Mouse (Mus musculus): ENCODE results near the gene Tmigd3. TPM values are rescaled to one million over a fixed set of nuclear protein-coding genes. Genes with fewer than 3 reads are reported as not detected.
A peak's percentile ranks its signal among the peaks of the same experiment; 100 is the strongest.

Tmigd3 gene
- polyA plus RNA-seq, 1 experiment, result 0.94 TPM

DNA sequence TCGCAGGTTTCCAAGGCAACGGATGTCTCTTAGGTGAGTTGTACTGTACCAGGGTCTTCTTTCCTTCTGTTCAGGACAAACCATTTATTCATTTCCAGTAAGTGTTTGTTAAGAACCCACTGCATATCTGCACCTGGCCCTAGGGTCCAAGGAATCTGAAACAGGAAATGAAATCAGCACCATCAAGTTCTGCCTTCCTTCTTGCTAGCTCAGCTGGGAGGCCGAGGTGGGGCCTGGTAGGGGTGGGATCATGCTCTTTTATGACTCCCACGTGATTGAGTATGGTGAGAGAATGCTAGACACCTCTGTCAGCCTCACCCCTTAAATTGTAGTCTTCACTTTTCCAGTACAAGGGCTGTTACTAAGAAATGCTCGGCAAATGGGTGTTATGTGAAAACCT is 13.2 kb upstream of the Tmigd3 start:
- Histone ChIP-seq H3K36me3 (ENCODE audit: control insufficient read depth, insufficient read depth, low read length) (no peaks in the 10 kb centered on the region), H3K27me3 (ENCODE audit: control insufficient read depth, insufficient read depth, low read length) (no peaks in the 10 kb centered on the region), H3K4me3 (ENCODE audit: low read depth, low read length) (no peak overlapping the region), H3K4me1 (ENCODE audit: control insufficient read depth, insufficient read depth, insufficient read length, low read length) (no peaks in the 10 kb centered on the region; the same call in 1 of the 2 replicates), H3K27ac (ENCODE audit: insufficient read depth, low read depth, low read length) (no peak overlapping the region)
- TF ChIP-seq POLR2A (IDR thresholded peaks at IDR 0.05; ENCODE audit: low read depth, low read length), result no peak
- TF ChIP-seq CTCF (IDR thresholded peaks at IDR 0.05; ENCODE audit: extremely low read depth, insufficient read length, insufficient replicate concordance, low read depth, low read length), result no peak
- WGBS, result 52% methylated on average over 5 of the region's 5 CpGs

- H3K27ac ChIP-seq (ENCODE audit: insufficient read depth, low read depth, low read length), result no peak overlapping the region
- no peaks in the 10 kb centered on the region; the same call in 1 of the 2 replicates for H3K4me1 ChIP-seq (ENCODE audit: control insufficient read depth, insufficient read depth, insufficient read length, low read length)
- no peak overlapping the region for H3K4me3 ChIP-seq (ENCODE audit: low read depth, low read length)
- WGBS, result 19% methylated on average over 7 of the region's 7 CpGs
- TF ChIP-seq CTCF (IDR thresholded peaks at IDR 0.05; ENCODE audit: extremely low read depth, insufficient read length, insufficient replicate concordance, low read depth, low read length), result no peak
- no peak for TF ChIP-seq POLR2A (IDR thresholded peaks at IDR 0.05; ENCODE audit: low read depth, low read length)
- H3K36me3 ChIP-seq (ENCODE audit: control insufficient read depth, insufficient read depth, low read length), result no peaks in the 10 kb centered on the region
- no peaks in the 10 kb centered on the region for H3K27me3 ChIP-seq (ENCODE audit: control insufficient read depth, insufficient read depth, low read length)
These were observed 8.8 kb upstream of the Tmigd3 start for GRCm38 (mm10) chr3:105861747-105862366.

GRCm38 (mm10) chr3:105864123-105864522 is 6.6 kb upstream of the Tmigd3 start:
- H3K27me3 ChIP-seq (ENCODE audit: control insufficient read depth, insufficient read depth, low read length), result no peaks in the 10 kb centered on the region
- WGBS, result 76% methylated on average over 1 of the region's 1 CpGs
- H3K4me3 ChIP-seq (ENCODE audit: low read depth, low read length), result no peak overlapping the region
- H3K27ac ChIP-seq (ENCODE audit: insufficient read depth, low read depth, low read length), result no peak overlapping the region
- TF ChIP-seq CTCF (IDR thresholded peaks at IDR 0.05; ENCODE audit: extremely low read depth, insufficient read length, insufficient replicate concordance, low read depth, low read length), result no peak
- no peak for TF ChIP-seq POLR2A (IDR thresholded peaks at IDR 0.05; ENCODE audit: low read depth, low read length)
- peaks cover 5% of the 10 kb centered on the region; the same call in 1 of the 2 replicates for H3K4me1 ChIP-seq (ENCODE audit: control insufficient read depth, insufficient read depth, insufficient read length, low read length)
- H3K36me3 ChIP-seq (ENCODE audit: control insufficient read depth, insufficient read depth, low read length), result no peaks in the 10 kb centered on the region

DNA sequence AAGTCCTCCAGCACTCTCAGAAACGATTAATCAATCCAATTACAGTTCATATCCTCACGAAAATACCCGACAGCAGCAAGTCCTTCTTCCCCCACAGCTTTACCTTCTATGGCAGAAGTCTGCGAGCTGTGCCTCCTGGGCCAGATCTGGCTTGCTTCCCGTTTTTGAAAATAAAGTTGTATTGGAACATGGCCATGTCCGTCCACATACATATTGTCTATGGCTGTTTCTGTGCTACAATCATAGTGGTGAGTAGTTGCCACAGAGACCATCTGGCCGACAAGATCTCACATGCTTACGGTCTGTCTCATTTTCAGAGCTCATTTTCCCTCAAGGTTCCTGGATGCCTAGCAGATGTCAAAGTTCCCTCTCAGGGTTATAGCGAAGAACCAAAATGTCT is 5.6 kb upstream of the Tmigd3 start:
- no peaks in the 10 kb centered on the region for H3K36me3 ChIP-seq (ENCODE audit: control insufficient read depth, insufficient read depth, low read length)
- H3K4me3 ChIP-seq (ENCODE audit: low read depth, low read length), result no peak overlapping the region
- TF ChIP-seq POLR2A (IDR thresholded peaks at IDR 0.05; ENCODE audit: low read depth, low read length), result no peak
- no peak for TF ChIP-seq CTCF (IDR thresholded peaks at IDR 0.05; ENCODE audit: extremely low read depth, insufficient read length, insufficient replicate concordance, low read depth, low read length)
- H3K4me1 ChIP-seq (ENCODE audit: control insufficient read depth, insufficient read depth, insufficient read length, low read length), result peaks cover 5% of the 10 kb centered on the region; the same call in 1 of the 2 replicates
- no peaks in the 10 kb centered on the region for H3K27me3 ChIP-seq (ENCODE audit: control insufficient read depth, insufficient read depth, low read length)
- 65% methylated on average over 9 of the region's 9 CpGs for WGBS
- H3K27ac ChIP-seq (ENCODE audit: insufficient read depth, low read depth, low read length), result no peak overlapping the region

DNA sequence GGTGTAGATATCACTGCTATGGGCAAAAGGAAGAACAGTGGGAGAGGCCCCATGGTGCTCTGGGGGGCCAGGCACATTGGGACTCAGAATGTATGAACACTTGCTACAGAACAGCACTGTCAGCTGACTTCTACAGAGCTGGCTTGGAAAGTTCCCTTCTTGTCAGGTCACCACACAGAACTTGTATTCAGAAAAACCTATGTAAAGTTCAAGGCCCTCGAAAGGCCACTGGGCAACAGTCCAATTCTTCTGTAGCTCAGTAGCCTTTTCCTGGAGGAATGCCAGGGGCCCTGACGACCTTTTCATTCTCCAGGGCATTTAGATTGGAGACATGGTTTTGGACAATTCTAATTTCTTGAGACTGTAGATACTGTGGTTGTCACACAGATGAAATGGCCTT is 2.6 kb upstream of the Tmigd3 start:
- no peak overlapping the region for H3K27ac ChIP-seq (ENCODE audit: insufficient read depth, low read depth, low read length)
- no peaks in the 10 kb centered on the region for H3K36me3 ChIP-seq (ENCODE audit: control insufficient read depth, insufficient read depth, low read length)
- H3K4me1 ChIP-seq (ENCODE audit: control insufficient read depth, insufficient read depth, insufficient read length, low read length), result peaks cover 10% of the 10 kb centered on the region; the same call in 1 of the 2 replicates
- WGBS, result 12% methylated on average over 2 of the region's 2 CpGs
- no peaks in the 10 kb centered on the region for H3K27me3 ChIP-seq (ENCODE audit: control insufficient read depth, insufficient read depth, low read length)
- no peak overlapping the region for H3K4me3 ChIP-seq (ENCODE audit: low read depth, low read length)
- no peak for TF ChIP-seq CTCF (IDR thresholded peaks at IDR 0.05; ENCODE audit: extremely low read depth, insufficient read length, insufficient replicate concordance, low read depth, low read length)
- no peak for TF ChIP-seq POLR2A (IDR thresholded peaks at IDR 0.05; ENCODE audit: low read depth, low read length)

GRCm38 (mm10) chr3:105872034-105872433 is 1.3 kb downstream of the Tmigd3 start:
- H3K36me3 ChIP-seq (ENCODE audit: control insufficient read depth, insufficient read depth, low read length), result no peaks in the 10 kb centered on the region
- 29% methylated on average over 6 of the region's 6 CpGs for WGBS

GRCm38 (mm10) chr3:105872579-105872978 is 1.9 kb downstream of the Tmigd3 start:
- no peak overlapping the region for H3K4me3 ChIP-seq (ENCODE audit: low read depth, low read length)
- H3K36me3 ChIP-seq (ENCODE audit: control insufficient read depth, insufficient read depth, low read length), result no peaks in the 10 kb centered on the region
- no peaks in the 10 kb centered on the region for H3K27me3 ChIP-seq (ENCODE audit: control insufficient read depth, insufficient read depth, low read length)
- WGBS, result 15% methylated on average over 3 of the region's 3 CpGs
- TF ChIP-seq POLR2A (IDR thresholded peaks at IDR 0.05; ENCODE audit: low read depth, low read length) (no peak), CTCF (IDR thresholded peaks at IDR 0.05; ENCODE audit: extremely low read depth, insufficient read length, insufficient replicate concordance, low read depth, low read length) (no peak)
- H3K27ac ChIP-seq (ENCODE audit: insufficient read depth, low read depth, low read length), result no peak overlapping the region; the same call in 1 of the 2 replicates
- H3K4me1 ChIP-seq (ENCODE audit: control insufficient read depth, insufficient read depth, insufficient read length, low read length), result peaks cover 10% of the 10 kb centered on the region; the same call in 1 of the 2 replicates

More at GRCm38 (mm10) chr3:105872034-105872433, 1.3 kb downstream of the Tmigd3 start:
- Histone ChIP-seq H3K4me1 (ENCODE audit: control insufficient read depth, insufficient read depth, insufficient read length, low read length) (peaks cover 10% of the 10 kb centered on the region; the same call in 1 of the 2 replicates), H3K27ac (ENCODE audit: insufficient read depth, low read depth, low read length) (peak overlapping the region; percentile 3; the same call in 1 of the 2 replicates), H3K4me3 (ENCODE audit: low read depth, low read length) (no peak overlapping the region), H3K27me3 (ENCODE audit: control insufficient read depth, insufficient read depth, low read length) (no peaks in the 10 kb centered on the region)
- no peak for TF ChIP-seq CTCF (IDR thresholded peaks at IDR 0.05; ENCODE audit: extremely low read depth, insufficient read length, insufficient replicate concordance, low read depth, low read length)
- TF ChIP-seq POLR2A (IDR thresholded peaks at IDR 0.05; ENCODE audit: low read depth, low read length), result no peak
